Mouse (Mus musculus) midbrain, embryonic 11.5 days (tissue): ENCODE measurements at regions not wholly inside any gene's neighbourhood (a gene's known extent, or its start where the extent isn't known, plus 50 kb on each side); places are given as distances from the start of the nearest gene placed in this dataset.
A peak's percentile ranks its signal among the peaks of the same experiment; 100 is the strongest.

ENCODE experiments used
- ATAC-seq: fragments of 200-750 bp; cut with Nextera tagmentation; 2 replicates; pipeline ENCODE4 v1.8.0; 2017; ENCODE audit warnings: moderate TSS enrichment, moderate library complexity; ENCODE audit not compliant: low FRiP score
- DNase-seq: peaks from one replicate; pipeline ENCODE4 v3.0.0; 2015; ENCODE audit warnings: low spot score; ENCODE audit errors: missing footprints
- H3K27ac ChIP-seq: fragments of 300-500 bp; sonication (generic); 2 replicates; pipeline ENCODE4 v1.5.1; 2014; ENCODE audit warnings: low read depth, low read length
- H3K27me3 ChIP-seq: fragments of 300-500 bp; sonication (generic); 2 replicates; pipeline ENCODE4 v1.6.1; 2014; ENCODE audit warnings: mild to moderate bottlenecking, low read length, moderate library complexity, mixed read lengths; ENCODE audit not compliant: control insufficient read depth, insufficient read depth
- H3K36me3 ChIP-seq: fragments of 300-500 bp; sonication (generic); 2 replicates; pipeline ENCODE4 v1.6.1; 2014; ENCODE audit warnings: mild to moderate bottlenecking, low read length, moderate library complexity, mixed read lengths; ENCODE audit not compliant: control insufficient read depth, insufficient read depth
- H3K4me1 ChIP-seq: fragments of 300-500 bp; sonication (generic); 2 replicates; pipeline ENCODE4 v1.6.1; 2014; ENCODE audit warnings: low read length; ENCODE audit not compliant: control insufficient read depth, insufficient read depth
- H3K4me2 ChIP-seq: fragments of 300-500 bp; sonication (generic); 2 replicates; pipeline ENCODE4 v1.6.1; 2014; ENCODE audit warnings: mild to moderate bottlenecking, moderate library complexity
- H3K4me3 ChIP-seq: fragments of 300-500 bp; sonication (generic); 2 replicates; pipeline ENCODE4 v1.5.1; 2014; ENCODE audit warnings: low read depth, low read length
- H3K9ac ChIP-seq: fragments of 300-500 bp; sonication (generic); 2 replicates; pipeline ENCODE4 v1.6.1; 2014; ENCODE audit warnings: low read length
- H3K9me3 ChIP-seq: fragments of 300-500 bp; sonication (generic); 2 replicates; pipeline ENCODE4 v1.6.1; 2016; ENCODE audit warnings: low read length; ENCODE audit not compliant: control insufficient read depth
- WGBS: fragments of 180-500 bp; shearing (Covaris S2); extraction: QIAGEN DNeasy Blood & Tissue Kit; methylation state at CpG from one replicate; pipeline ENCODE4 v1.1.7; 2014; 5-methylcytosine and 5-hydroxymethylcytosine counted together

- no peak overlapping the region for H3K27ac ChIP-seq
- H3K9ac ChIP-seq, result no peak overlapping the region
- no peak overlapping the region for H3K4me3 ChIP-seq
- DNase-seq (no peak), ATAC-seq (no peak)
- H3K4me1 ChIP-seq, result no peaks in the 10 kb centered on the region
- H3K36me3 ChIP-seq, result no peaks in the 10 kb centered on the region
- H3K27me3 ChIP-seq, result no peaks in the 10 kb centered on the region
- WGBS, result 76% methylated on average over 7 of the region's 7 CpGs
- no peak overlapping the region for H3K4me2 ChIP-seq
- no peaks in the 10 kb centered on the region for H3K9me3 ChIP-seq
Measured at GRCm38 (mm10) chr3:41234191-41234590, 151.3 kb upstream of the Pgrmc2 start.

- Histone ChIP-seq H3K4me1 (no peaks in the 10 kb centered on the region), H3K9ac (no peak overlapping the region), H3K27me3 (no peaks in the 10 kb centered on the region), H3K27ac (no peak overlapping the region), H3K36me3 (no peaks in the 10 kb centered on the region), H3K4me3 (no peak overlapping the region), H3K4me2 (no peak overlapping the region), H3K9me3 (no peaks in the 10 kb centered on the region)
- DNase-seq (no peak), ATAC-seq (no peak)
- 87% methylated on average over 8 of the region's 8 CpGs for WGBS
Measured at GRCm38 (mm10) chr3:41233439-41233838, 150.6 kb upstream of the Pgrmc2 start.

- ATAC-seq (no peak), DNase-seq (no peak)
- H3K4me2 ChIP-seq, result no peak overlapping the region
- no peak overlapping the region for H3K27ac ChIP-seq
- no peaks in the 10 kb centered on the region for H3K4me1 ChIP-seq
- no peaks in the 10 kb centered on the region for H3K9me3 ChIP-seq
- WGBS, result 83% methylated on average over 3 of the region's 3 CpGs
- no peak overlapping the region for H3K9ac ChIP-seq
- no peak overlapping the region for H3K4me3 ChIP-seq
- no peaks in the 10 kb centered on the region for H3K27me3 ChIP-seq
- H3K36me3 ChIP-seq, result no peaks in the 10 kb centered on the region
Measured at GRCm38 (mm10) chr3:41230961-41231377, 148.1 kb upstream of the Pgrmc2 start.

- Histone ChIP-seq H3K36me3 (no peaks in the 10 kb centered on the region), H3K27me3 (no peaks in the 10 kb centered on the region), H3K9ac (no peak overlapping the region), H3K4me2 (no peak overlapping the region), H3K9me3 (no peaks in the 10 kb centered on the region), H3K4me3 (no peak overlapping the region), H3K27ac (no peak overlapping the region), H3K4me1 (no peaks in the 10 kb centered on the region)
- DNase-seq (no peak), ATAC-seq (no peak)
- WGBS, result 77% methylated on average over 2 of the region's 2 CpGs
Measured at GRCm38 (mm10) chr3:41229493-41229892, 146.6 kb upstream of the Pgrmc2 start.

GRCm38 (mm10) chr3:41228536-41228935 is 145.7 kb upstream of the Pgrmc2 start:
- no peak overlapping the region for H3K4me2 ChIP-seq
- no peak overlapping the region for H3K9ac ChIP-seq
- 38% methylated on average over 7 of the region's 7 CpGs for WGBS
- ATAC-seq (peak; percentile 85), DNase-seq (no peak)
- H3K27ac ChIP-seq, result no peak overlapping the region
- H3K4me1 ChIP-seq, result no peaks in the 10 kb centered on the region
- no peaks in the 10 kb centered on the region for H3K36me3 ChIP-seq
- H3K4me3 ChIP-seq, result no peak overlapping the region
- H3K9me3 ChIP-seq, result no peaks in the 10 kb centered on the region
- H3K27me3 ChIP-seq, result no peaks in the 10 kb centered on the region

- Histone ChIP-seq H3K9ac (no peak overlapping the region), H3K27ac (no peak overlapping the region), H3K4me3 (no peak overlapping the region), H3K9me3 (no peaks in the 10 kb centered on the region), H3K27me3 (no peaks in the 10 kb centered on the region), H3K36me3 (no peaks in the 10 kb centered on the region), H3K4me1 (no peaks in the 10 kb centered on the region), H3K4me2 (no peak overlapping the region)
- DNase-seq (no peak), ATAC-seq (no peak)
Measured at GRCm38 (mm10) chr3:41220746-41221145, 137.9 kb upstream of the Pgrmc2 start.

- no peak overlapping the region for H3K4me3 ChIP-seq
- WGBS, result 90% methylated on average over 3 of the region's 3 CpGs
- no peak for ATAC-seq
Measured at GRCm38 (mm10) chr3:41217770-41218169, 134.9 kb upstream of the Pgrmc2 start.

GRCm38 (mm10) chr3:41213533-41213932 is 130.7 kb upstream of the Pgrmc2 start:
- WGBS, result 79% methylated on average over 2 of the region's 2 CpGs
- ATAC-seq (no peak), DNase-seq (no peak)
- Histone ChIP-seq H3K9me3 (no peaks in the 10 kb centered on the region), H3K4me2 (no peak overlapping the region), H3K27ac (no peak overlapping the region), H3K27me3 (no peaks in the 10 kb centered on the region), H3K36me3 (no peaks in the 10 kb centered on the region), H3K4me1 (no peaks in the 10 kb centered on the region), H3K9ac (no peak overlapping the region), H3K4me3 (no peak overlapping the region)

More at GRCm38 (mm10) chr3:41217770-41218169, 134.9 kb upstream of the Pgrmc2 start:
- H3K9ac ChIP-seq, result no peak overlapping the region
- no peaks in the 10 kb centered on the region for H3K9me3 ChIP-seq
- H3K27ac ChIP-seq, result no peak overlapping the region
- H3K27me3 ChIP-seq, result no peaks in the 10 kb centered on the region
- no peak overlapping the region for H3K4me2 ChIP-seq
- H3K36me3 ChIP-seq, result no peaks in the 10 kb centered on the region
- DNase-seq, result no peak
- H3K4me1 ChIP-seq, result no peaks in the 10 kb centered on the region

GRCm38 (mm10) chr3:41210333-41210732 is 127.5 kb upstream of the Pgrmc2 start:
- Histone ChIP-seq H3K4me2 (no peak overlapping the region), H3K9me3 (no peaks in the 10 kb centered on the region), H3K27ac (no peak overlapping the region), H3K4me3 (no peak overlapping the region), H3K36me3 (no peaks in the 10 kb centered on the region), H3K9ac (no peak overlapping the region), H3K27me3 (no peaks in the 10 kb centered on the region), H3K4me1 (no peaks in the 10 kb centered on the region)
- 81% methylated on average over 7 of the region's 7 CpGs for WGBS
- DNase-seq (no peak), ATAC-seq (no peak)

GRCm38 (mm10) chr3:41202895-41203294 is 120.0 kb upstream of the Pgrmc2 start:
- H3K4me2 ChIP-seq, result no peak overlapping the region
- H3K36me3 ChIP-seq, result no peaks in the 10 kb centered on the region
- H3K27ac ChIP-seq, result no peak overlapping the region
- H3K9me3 ChIP-seq, result no peaks in the 10 kb centered on the region
- no peak overlapping the region for H3K9ac ChIP-seq
- H3K27me3 ChIP-seq, result no peaks in the 10 kb centered on the region
- WGBS, result 87% methylated on average over 13 of the region's 13 CpGs
- no peak overlapping the region for H3K4me3 ChIP-seq
- DNase-seq (no peak), ATAC-seq (no peak)
- H3K4me1 ChIP-seq, result no peaks in the 10 kb centered on the region
